Mouse (Mus musculus) neural tube, embryonic 12.5 days (tissue): Measurements from ENCODE around the gene S100g. TPM values are rescaled to one million over a fixed set of nuclear protein-coding genes. Genes with fewer than 3 reads are reported as not detected.

Experiments used
- ATAC-seq: fragments of 200-750 bp; cut with Nextera tagmentation; 2 replicates; pipeline ENCODE4 v1.8.0; 2017; ENCODE audit warnings: low read depth, mild to moderate bottlenecking, moderate TSS enrichment, moderate library complexity; ENCODE audit not compliant: low FRiP score
- H3K27ac ChIP-seq: fragments of 300-500 bp; sonication (generic); 2 replicates; pipeline ENCODE4 v1.5.1; 2016
- H3K27me3 ChIP-seq: fragments of 300-500 bp; sonication (generic); replicated peaks from 2 replicates; pipeline ENCODE4 v1.6.1; 2016; ENCODE audit warnings: mild to moderate bottlenecking
- H3K36me3 ChIP-seq: fragments of 300-500 bp; sonication (generic); 2 replicates; pipeline ENCODE4 v1.6.1; 2016; ENCODE audit warnings: mild to moderate bottlenecking
- H3K4me1 ChIP-seq: fragments of 300-500 bp; sonication (generic); 2 replicates; pipeline ENCODE4 v1.6.1; 2016
- H3K4me2 ChIP-seq: fragments of 300-500 bp; sonication (generic); replicated peaks from 2 replicates; pipeline ENCODE4 v1.6.1; 2016; ENCODE audit warnings: mild to moderate bottlenecking
- H3K4me3 ChIP-seq: fragments of 300-500 bp; sonication (generic); 2 replicates; pipeline ENCODE4 v1.5.1; 2016
- H3K9ac ChIP-seq: fragments of 300-500 bp; sonication (generic); 2 replicates; pipeline ENCODE4 v1.6.1; 2016; ENCODE audit warnings: mild to moderate bottlenecking
- H3K9me3 ChIP-seq: fragments of 300-500 bp; sonication (generic); 2 replicates; pipeline ENCODE4 v1.6.1; 2016; ENCODE audit warnings: mild to moderate bottlenecking
- WGBS: fragments of 180-500 bp; shearing (Covaris S2); methylation state at CpG from one replicate; pipeline ENCODE4 v1.1.7; 2016; 5-methylcytosine and 5-hydroxymethylcytosine counted together
- polyA plus RNA-seq: library from polyadenylated mRNA; unstranded; fragments of >200 nt; fragmentation: Nextera tagmentation; extraction: Ambion mirVana; gene quantifications from 2 replicates; pipeline ENCODE4 v1.2.1, GENCODE M21; 2016

The S100g gene
- not detected in 2 replicates for polyA plus RNA-seq

DNA sequence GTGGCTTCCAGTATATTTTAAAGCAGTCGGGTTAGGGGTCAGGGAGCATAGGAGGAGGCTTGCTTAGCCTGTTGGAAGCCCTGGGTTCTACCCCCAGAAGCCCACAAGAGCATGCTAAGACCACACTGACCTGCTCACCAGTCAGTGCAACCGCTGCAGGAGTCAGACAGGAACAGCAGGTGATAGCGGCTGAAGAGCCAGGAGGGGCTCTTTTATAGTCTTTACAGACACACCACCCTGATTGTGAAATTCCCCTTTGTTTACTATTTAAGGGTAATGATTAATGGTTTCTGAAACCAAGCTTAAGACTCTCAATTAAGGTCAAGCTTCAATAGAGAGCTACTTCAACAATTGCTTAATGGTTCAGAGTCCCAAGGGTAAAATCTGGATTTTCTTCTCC lies at the start of gene S100g:
S100g (minus strand) TSS at position 217 of the 400 bp plus-strand sequence.
- no peak within 1 kb of the TSS for H3K4me2 ChIP-seq
- 46% methylated on average over 3 of the region's 3 CpGs for WGBS
- no peaks in the 10 kb centered on the region for H3K9me3 ChIP-seq
- no peak for ATAC-seq
- no peaks in the 10 kb centered on the region for H3K27me3 ChIP-seq
- no peaks in the 10 kb centered on the region for H3K36me3 ChIP-seq
- no peak within 1 kb of the TSS for H3K27ac ChIP-seq
- H3K9ac ChIP-seq = no peak within 1 kb of the TSS
- no peaks in the 10 kb centered on the region for H3K4me1 ChIP-seq
- no peak within 1 kb of the TSS for H3K4me3 ChIP-seq

DNA sequence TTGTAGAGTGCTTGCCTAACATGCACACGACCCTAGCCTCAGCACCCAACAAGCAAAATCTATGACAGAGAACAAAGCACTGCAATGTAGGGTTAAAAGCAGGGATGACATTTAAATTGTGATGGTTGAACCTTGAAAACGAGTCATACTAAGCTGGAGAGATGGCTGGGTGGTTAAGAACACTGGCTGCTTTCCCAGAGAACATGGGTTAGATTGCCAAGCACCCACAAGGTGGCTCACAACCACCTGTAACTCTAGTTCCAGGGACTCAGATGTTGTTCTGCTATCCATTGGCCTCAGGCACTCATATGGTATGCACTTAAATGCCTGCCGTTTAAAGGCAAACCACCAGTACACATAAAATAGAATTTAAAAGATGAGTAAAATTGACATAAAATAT lies 27.7 kb upstream of the S100g start:
- Histone ChIP-seq H3K4me1 (no peaks in the 10 kb centered on the region), H3K36me3 (no peaks in the 10 kb centered on the region), H3K9ac (no peak overlapping the region), H3K4me2 (no peak overlapping the region), H3K4me3 (no peak overlapping the region), H3K27ac (no peak overlapping the region), H3K9me3 (no peaks in the 10 kb centered on the region), H3K27me3 (no peaks in the 10 kb centered on the region)
- no peak for ATAC-seq
- 83% methylated on average over 3 of the region's 3 CpGs for WGBS

DNA sequence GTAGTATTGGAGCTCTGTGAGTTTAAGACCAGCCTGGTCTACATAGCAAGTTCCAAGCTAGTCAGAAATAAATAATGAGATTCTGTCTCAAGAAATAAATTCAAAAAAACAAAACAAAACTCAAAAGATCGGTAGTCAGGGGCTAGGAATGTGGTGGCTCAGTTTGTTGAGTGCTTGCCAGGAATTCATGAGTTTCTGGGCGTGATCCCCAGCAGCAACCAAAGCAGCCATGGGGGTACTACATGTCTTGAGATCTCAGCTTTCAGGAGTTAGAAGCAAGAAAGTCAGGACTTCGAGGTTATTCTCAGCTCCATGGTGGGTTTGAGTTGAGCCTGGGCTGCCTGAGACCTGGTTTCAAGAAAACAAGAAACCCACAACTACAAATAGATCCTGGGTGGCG lies 27.0 kb upstream of the S100g start:
- Histone ChIP-seq H3K9ac (no peak overlapping the region), H3K4me2 (no peak overlapping the region), H3K4me3 (no peak overlapping the region), H3K36me3 (no peaks in the 10 kb centered on the region), H3K27me3 (no peaks in the 10 kb centered on the region), H3K4me1 (no peaks in the 10 kb centered on the region), H3K9me3 (no peaks in the 10 kb centered on the region), H3K27ac (no peak overlapping the region)
- no peak for ATAC-seq
- 90% methylated on average over 4 of the region's 4 CpGs for WGBS

DNA sequence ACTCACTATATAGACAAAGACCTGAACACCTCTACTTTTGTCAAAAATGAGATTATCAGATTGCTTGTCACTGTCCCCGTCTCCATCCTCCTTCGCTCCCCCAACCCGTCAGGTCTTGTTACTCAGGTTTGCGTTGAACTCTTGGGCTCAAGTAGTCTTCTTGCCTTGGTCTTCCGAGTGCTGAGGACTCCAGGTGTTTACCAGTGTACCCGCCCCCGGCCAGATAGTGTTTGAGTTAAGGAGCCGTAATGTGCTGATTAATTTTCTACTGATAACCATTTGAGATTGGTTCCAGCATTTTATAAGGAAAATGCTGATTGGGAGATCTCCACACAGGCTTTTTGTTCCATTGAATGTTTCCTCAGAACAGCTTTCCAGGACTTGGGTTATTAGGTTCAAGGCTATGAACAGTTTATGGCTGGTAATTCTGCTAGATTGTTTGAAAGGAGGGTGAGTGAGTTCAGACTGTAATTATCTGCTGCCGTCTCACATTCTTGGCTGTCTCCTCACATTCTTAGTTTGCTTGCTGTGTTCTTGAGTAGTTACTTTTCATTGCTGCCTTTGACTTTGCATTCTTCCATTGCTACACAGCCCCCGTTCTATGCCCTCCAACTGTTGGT lies 22.6 kb upstream of the S100g start:
- Histone ChIP-seq H3K9ac (no peak overlapping the region), H3K4me1 (no peaks in the 10 kb centered on the region), H3K36me3 (no peaks in the 10 kb centered on the region), H3K27ac (no peak overlapping the region), H3K9me3 (no peaks in the 10 kb centered on the region), H3K4me2 (no peak overlapping the region), H3K4me3 (no peak overlapping the region), H3K27me3 (no peaks in the 10 kb centered on the region)
- 94% methylated on average over 10 of the region's 10 CpGs for WGBS
- ATAC-seq = no peak

DNA sequence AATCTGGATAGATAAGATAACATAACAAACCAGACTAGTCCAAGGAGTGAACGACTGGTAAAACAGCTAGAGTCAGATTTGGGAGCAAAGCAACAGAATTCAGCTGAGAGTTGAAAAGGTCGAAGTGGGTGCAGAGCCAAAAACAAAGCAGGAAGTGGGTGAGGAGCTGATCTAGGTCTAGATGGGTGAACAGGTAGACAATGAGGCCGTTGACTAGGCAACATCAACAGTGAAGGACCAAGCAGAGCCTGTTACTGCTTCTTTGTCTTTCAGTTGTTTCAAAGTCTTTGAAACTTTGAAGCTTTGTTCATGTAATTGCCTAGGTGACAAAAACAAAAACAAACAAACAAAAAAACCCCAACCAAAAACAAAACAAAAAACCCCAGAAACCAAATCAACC lies 11.8 kb upstream of the S100g start:
- ATAC-seq = no peak
- no peaks in the 10 kb centered on the region for H3K36me3 ChIP-seq
- H3K27me3 ChIP-seq = no peaks in the 10 kb centered on the region
- no peaks in the 10 kb centered on the region for H3K9me3 ChIP-seq
- no peak overlapping the region for H3K27ac ChIP-seq
- H3K4me2 ChIP-seq = no peak overlapping the region
- H3K4me3 ChIP-seq = no peak overlapping the region
- 87% methylated on average over 3 of the region's 3 CpGs for WGBS
- no peak overlapping the region for H3K9ac ChIP-seq
- no peaks in the 10 kb centered on the region for H3K4me1 ChIP-seq

DNA sequence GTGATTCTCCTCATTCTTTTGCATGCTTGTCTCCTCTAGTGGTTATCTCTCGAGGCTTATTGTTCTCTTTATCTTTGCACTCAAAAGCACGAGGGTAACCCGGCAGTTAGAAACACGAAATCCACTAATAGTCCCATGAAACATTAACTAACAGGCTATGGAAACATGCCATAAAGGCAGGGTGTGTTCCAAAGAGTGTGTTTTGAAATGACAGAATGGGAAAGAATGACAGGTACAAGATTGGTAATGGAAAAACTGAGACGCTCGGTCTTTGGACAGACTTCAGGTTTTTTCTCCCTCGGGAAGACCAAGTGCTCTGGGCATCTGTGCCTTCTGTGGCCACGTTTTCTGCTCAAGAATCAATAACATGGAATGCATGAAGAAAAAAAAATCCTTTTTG lies 3.1 kb upstream of the S100g start:
- no peaks in the 10 kb centered on the region for H3K9me3 ChIP-seq
- H3K27ac ChIP-seq = no peak overlapping the region
- no peaks in the 10 kb centered on the region for H3K36me3 ChIP-seq
- H3K4me3 ChIP-seq = no peak overlapping the region
- no peaks in the 10 kb centered on the region for H3K27me3 ChIP-seq
- 74% methylated on average over 8 of the region's 8 CpGs for WGBS
- ATAC-seq = no peak
- H3K4me2 ChIP-seq = no peak overlapping the region
- H3K9ac ChIP-seq = no peak overlapping the region
- no peaks in the 10 kb centered on the region for H3K4me1 ChIP-seq

DNA sequence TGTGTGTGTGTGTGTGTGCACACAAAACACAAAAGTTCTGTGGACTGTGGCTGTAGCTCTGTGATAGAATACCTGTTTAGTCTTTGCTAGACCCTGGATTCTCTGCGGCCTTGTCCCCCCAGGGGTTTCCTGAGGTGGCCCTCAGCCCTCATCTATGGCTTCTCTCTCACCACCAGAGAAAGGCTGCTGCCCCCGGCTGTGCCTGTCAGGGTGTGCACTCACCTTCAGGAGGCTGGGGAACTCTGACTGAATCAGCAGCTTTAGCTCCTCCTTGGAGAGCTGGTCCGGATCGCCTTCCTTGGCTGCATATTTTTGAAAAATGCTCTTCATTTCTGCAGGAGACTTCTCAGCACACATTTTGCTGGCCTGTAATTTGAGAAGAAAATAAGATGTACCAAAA lies 559 bp downstream of the S100g start:
- Histone ChIP-seq H3K4me3 (no peak overlapping the region), H3K9me3 (no peaks in the 10 kb centered on the region), H3K27ac (no peak overlapping the region), H3K4me1 (no peaks in the 10 kb centered on the region), H3K9ac (no peak overlapping the region), H3K4me2 (no peak overlapping the region), H3K36me3 (no peaks in the 10 kb centered on the region), H3K27me3 (no peaks in the 10 kb centered on the region)
- ATAC-seq = no peak
- 42% methylated on average over 4 of the region's 4 CpGs for WGBS

DNA sequence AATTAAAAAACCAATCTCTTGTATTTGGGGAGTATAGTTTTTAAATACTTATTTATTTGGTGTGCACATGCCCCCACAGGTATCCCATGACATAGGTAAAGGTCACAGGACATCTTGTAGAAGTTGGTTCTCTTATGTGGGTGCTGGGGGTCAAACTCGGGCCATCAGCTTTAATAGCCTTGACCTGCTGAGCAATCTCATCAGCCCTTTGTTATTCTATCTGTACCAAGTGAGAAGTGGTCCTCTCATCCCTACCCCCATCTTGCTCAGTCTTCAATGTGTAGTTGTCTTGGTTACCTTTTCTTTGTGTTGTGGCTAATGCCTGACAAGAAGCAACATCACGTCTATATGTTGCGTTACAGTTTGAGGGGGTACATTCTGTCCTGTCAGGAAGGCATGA lies 6.5 kb downstream of the S100g start:
- H3K4me3 ChIP-seq = no peak overlapping the region
- H3K9ac ChIP-seq = no peak overlapping the region
- H3K27me3 ChIP-seq = no peaks in the 10 kb centered on the region
- ATAC-seq = no peak
- no peaks in the 10 kb centered on the region for H3K9me3 ChIP-seq
- no peaks in the 10 kb centered on the region for H3K4me1 ChIP-seq
- no peak overlapping the region for H3K27ac ChIP-seq
- H3K36me3 ChIP-seq = no peaks in the 10 kb centered on the region
- H3K4me2 ChIP-seq = no peak overlapping the region
- 62% methylated on average over 3 of the region's 3 CpGs for WGBS

DNA sequence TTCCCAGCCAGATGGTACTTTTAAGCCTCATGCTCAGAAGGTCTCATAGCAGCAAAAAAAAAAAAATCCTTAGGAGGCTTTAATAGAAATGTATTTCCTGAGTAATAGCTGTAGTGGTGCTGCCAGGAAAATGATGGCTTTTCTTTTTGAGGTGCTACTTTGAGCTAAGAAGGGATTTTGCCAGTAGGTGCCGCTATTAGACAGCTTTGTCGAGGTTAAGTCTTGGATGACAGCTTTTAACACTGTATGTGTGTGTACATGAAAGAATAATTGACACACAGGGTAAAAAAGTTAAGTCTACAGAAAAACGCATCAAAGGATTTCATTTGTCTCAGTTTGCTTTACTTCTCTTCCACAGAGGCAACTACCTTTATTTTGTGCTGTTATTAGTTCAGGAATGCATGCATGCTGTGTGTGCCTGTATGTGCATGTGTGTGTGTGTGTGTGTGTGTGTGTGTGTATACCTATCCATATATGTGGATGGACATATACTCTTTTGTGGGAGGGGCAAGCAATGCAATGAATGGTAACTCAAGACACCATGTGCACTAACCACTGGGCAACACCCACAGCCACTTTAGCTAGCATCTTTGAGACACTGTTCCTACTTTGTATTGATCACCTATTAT lies 14.5 kb downstream of the S100g start:
- ATAC-seq = no peak
- Histone ChIP-seq H3K27ac (no peak overlapping the region), H3K9me3 (no peaks in the 10 kb centered on the region), H3K36me3 (no peaks in the 10 kb centered on the region), H3K4me2 (no peak overlapping the region), H3K9ac (no peak overlapping the region), H3K27me3 (no peaks in the 10 kb centered on the region), H3K4me3 (no peak overlapping the region), H3K4me1 (no peaks in the 10 kb centered on the region)
- 45% methylated on average over 3 of the region's 3 CpGs for WGBS

DNA sequence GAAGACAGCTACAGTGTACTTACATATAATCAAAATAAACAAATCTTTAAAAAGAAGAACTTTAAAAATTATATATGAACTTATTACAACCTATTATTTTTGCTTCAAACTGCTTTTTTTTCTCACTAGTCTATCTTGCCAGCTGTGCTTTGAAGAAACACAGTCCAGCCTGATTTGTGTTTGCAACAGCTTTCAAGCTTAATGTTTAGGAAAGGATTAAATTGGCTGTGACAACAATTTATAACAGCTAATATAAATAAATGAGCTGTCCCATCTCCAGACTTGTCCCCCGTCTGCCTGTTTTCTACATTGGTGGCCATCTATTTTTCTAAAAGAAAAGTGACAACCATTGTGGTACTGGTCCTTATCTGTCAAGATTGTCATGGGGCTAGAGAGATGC lies 22.4 kb downstream of the S100g start:
- H3K4me1 ChIP-seq = no peaks in the 10 kb centered on the region
- H3K9me3 ChIP-seq = no peaks in the 10 kb centered on the region
- 81% methylated on average over 1 of the region's 1 CpGs for WGBS
- H3K27ac ChIP-seq = no peak overlapping the region
- H3K4me3 ChIP-seq = no peak overlapping the region
- no peaks in the 10 kb centered on the region for H3K27me3 ChIP-seq
- no peaks in the 10 kb centered on the region for H3K36me3 ChIP-seq
- no peak for ATAC-seq
- H3K9ac ChIP-seq = no peak overlapping the region
- H3K4me2 ChIP-seq = no peak overlapping the region

DNA sequence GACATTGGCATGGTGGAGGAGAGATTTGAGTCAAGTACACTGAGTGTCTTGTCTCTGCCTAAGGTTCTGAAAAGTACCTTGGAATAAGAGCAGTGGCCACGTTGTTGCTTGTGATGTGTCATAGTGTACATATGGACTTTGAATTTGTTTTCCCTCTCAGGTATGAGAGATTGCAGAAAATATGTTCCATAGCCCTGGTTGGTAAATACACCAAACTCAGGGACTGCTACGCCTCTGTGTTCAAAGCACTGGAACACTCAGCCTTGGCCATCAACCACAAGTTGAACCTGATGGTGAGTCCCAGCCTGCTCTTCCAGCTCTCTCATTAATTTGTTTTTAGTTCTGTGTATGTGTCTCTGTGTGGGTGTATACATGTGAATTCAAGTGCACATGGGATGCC lies 32.9 kb downstream of the S100g start:
- no peaks in the 10 kb centered on the region for H3K4me1 ChIP-seq
- no peak for ATAC-seq
- H3K27ac ChIP-seq = no peak overlapping the region
- H3K9ac ChIP-seq = no peak overlapping the region
- WGBS = 92% methylated on average over 2 of the region's 2 CpGs
- no peak overlapping the region for H3K4me3 ChIP-seq
- no peaks in the 10 kb centered on the region for H3K27me3 ChIP-seq
- H3K4me2 ChIP-seq = no peak overlapping the region
- no peaks in the 10 kb centered on the region for H3K9me3 ChIP-seq
- H3K36me3 ChIP-seq = peaks cover 10% of the 10 kb centered on the region

DNA sequence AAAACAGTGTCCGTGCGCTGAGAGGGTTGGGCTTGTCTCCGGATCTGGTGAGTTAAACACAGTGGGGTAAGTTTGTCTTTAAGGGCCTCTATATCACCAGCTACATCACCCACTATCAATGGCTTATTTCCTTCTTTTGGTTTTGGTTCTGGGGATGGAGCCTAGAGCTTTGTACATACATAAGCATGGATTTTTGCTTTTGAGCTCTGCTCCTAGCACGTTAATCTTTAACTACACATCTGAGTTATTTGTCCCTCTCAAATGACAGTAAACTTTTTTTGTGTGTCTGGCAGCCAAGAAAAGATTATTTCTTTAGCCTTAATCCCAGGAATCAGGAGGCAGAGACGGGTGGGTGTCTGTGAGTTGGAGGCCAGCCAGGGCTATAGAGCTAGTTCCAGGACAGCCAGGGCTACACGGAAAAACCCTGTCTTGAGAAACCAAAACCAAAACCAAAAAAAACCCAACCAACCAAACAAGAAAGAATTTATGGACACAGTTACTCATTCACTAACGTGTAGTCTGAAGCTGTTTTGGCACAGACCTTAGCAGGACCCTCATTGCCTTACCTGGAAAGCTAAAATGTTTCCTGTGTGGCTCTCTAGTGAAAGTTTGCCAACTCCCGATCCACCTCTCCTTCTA lies 42.8 kb downstream of the S100g start:
- 91% methylated on average over 8 of the region's 8 CpGs for WGBS
- no peak overlapping the region for H3K27ac ChIP-seq
- H3K9ac ChIP-seq = no peak overlapping the region
- H3K4me3 ChIP-seq = no peak overlapping the region
- no peaks in the 10 kb centered on the region for H3K36me3 ChIP-seq
- H3K27me3 ChIP-seq = no peaks in the 10 kb centered on the region
- no peaks in the 10 kb centered on the region for H3K4me1 ChIP-seq
- no peak overlapping the region for H3K4me2 ChIP-seq
- H3K9me3 ChIP-seq = no peaks in the 10 kb centered on the region
- ATAC-seq = no peak

DNA sequence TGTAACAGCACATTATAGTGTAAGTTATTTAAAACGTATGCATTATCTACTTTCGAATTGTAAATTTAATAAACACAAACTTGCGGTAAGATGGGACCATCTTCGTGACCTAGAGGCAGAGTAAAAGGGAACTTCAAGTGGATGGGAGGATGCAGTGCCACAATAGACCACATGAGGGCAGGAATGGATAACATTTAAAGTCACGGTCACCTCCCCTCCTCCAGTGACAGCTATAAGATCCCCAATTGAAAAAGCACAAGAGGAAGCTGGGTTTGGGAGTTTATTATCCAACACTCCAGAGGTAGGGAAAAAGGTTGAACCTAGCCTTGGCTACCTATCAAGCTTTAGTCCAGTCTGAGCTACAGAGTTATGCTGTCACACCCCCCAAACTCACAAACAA lies 48.7 kb downstream of the S100g start:
- 36% methylated on average over 5 of the region's 5 CpGs for WGBS
- Histone ChIP-seq H3K27ac (no peak overlapping the region), H3K9ac (no peak overlapping the region), H3K4me1 (no peaks in the 10 kb centered on the region), H3K36me3 (peaks cover 5% of the 10 kb centered on the region; the same call in 1 of the 2 replicates), H3K4me3 (no peak overlapping the region), H3K9me3 (no peaks in the 10 kb centered on the region), H3K27me3 (no peaks in the 10 kb centered on the region), H3K4me2 (no peak overlapping the region)
- ATAC-seq = 0 out of 2 replicates have a peak, but pooled peaks have one; percentile 21
